Mouse (Mus musculus): ENCODE measurements around the gene Actbl2. TPM values are rescaled to one million over a fixed set of nuclear protein-coding genes. Genes with fewer than 3 reads are reported as not detected.

Gene Actbl2
- polyA plus RNA-seq, 1 experiment from 2014 or later: not detected

Other genes with a start within 250 kb of the Actbl2 start
- gene Gpbp1, start 235.1 kb downstream of the Actbl2 start, polyA plus RNA-seq (2015; fragmentation: Nextera tagmentation; extraction: Ambion mirVana): 63.0 and 66.5 TPM in 2 replicates

Measured in intestine, embryonic 16.5 days (tissue).